Mouse (Mus musculus) brain, adult 2 months (tissue): Measurements from ENCODE around the gene Camkk2.

Source experiments
- DNase-seq: peaks from one replicate; pipeline ENCODE4 v3.0.0; 2011; ENCODE audit warnings: low read depth, low spot score

Gene Camkk2

GRCm38 (mm10) chr5:122779277-122779834, at the start of gene Camkk2:
TSS of gene Camkk2 (minus strand) at chr5:122779409.
- DNase-seq, result peak; percentile 96

DNA sequence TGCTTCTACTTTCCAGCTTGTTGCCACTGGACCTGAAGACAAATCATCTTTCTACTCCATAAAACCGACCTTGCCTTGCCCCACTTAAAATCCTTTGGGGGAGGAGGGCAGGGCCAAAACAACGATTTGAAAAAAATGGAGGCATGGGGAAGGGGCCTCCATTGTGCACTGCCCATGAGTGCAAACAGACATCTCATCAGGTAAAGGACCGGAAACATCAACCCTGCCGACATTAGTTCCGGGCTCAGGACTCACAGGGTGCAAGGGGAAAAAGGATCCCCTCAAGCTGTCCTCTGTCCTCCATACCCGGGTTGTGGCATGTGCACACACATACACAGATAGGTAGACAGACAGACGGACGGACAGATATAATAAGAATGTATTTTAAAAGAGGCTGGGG, 45.9 kb upstream of the Camkk2 start:
- DNase-seq, result no peak

DNA sequence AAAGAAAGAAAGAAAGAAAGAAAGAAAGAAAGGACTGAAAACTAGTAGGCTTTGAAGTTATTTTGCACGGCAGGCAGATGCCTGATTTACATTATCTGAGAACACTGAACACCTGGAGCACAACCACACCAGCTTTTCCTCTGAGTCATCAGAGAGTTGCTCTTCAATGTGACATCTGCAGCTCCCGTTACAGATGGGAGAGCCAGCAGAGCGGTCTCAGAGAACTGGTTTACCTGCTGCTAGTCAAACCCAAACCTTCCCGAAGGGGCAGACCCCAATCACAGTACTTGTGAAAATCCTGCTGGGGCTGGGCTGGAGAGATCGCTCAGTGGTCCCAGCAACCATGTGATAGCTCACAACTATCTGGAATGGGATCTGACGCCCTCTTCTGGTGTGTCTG, 45.2 kb upstream of the Camkk2 start:
- peak; percentile 22 for DNase-seq

GRCm38 (mm10) chr5:122823976-122824375, 44.8 kb upstream of the Camkk2 start:
- DNase-seq, result no peak

GRCm38 (mm10) chr5:122822441-122822840, 43.2 kb upstream of the Camkk2 start:
- DNase-seq, result no peak

DNA sequence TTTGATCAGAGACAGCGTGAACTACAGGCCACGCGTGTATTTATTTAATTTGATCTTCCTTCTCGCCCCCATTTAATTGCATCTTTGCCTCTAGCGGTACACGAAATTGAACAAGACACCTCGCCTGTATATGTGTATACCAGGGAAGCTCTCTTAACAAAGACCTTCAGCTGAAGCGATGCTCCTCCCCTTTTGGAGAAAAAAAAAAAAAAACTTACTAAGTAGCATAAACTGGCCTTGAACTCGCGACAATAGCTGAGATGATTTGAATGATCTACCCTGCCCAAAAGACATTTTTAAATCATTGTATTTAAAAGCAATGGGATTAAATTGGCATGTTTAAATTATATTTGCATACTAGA, 42.3 kb upstream of the Camkk2 start:
- no peak for DNase-seq

DNA sequence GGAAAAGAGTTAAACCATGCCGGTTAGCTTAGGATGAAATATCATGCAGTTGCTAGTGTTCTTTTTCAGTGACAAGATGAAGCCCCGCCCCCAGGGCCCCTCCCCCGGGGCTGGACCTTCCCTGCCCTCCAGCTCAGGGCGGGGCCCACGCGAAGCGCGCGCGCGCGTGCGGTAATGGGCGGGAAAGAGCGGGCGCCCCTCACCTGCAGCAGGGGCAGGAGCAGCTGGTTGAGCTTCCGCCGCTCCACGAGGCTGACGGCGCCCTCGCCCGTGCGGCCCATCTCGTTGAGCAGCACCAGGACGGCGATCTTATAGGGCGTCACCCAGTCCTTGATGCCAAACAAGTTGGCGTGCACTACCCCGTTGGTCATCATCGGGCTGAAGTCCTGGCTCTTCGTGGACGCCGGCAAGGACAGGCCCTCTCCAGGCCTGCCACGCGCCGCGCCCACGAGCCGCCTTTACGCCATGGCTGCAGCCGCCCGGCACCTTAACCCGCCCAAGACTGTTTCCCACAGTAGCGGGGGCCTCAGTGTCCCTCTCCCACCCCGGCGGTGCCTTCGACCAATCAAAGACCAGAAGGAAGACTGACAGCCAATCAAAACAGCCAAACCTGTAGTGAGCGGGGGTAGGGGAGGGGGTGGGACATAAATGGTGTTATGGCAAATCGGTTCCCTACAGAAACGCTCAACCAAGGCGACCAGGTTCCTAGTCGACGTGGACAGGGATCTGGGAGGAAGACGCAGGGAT, 41.7 kb upstream of the Camkk2 start, which contains the start of gene Anapc5:
TSS of gene Anapc5 (minus strand) at position 563 of the 747 bp plus-strand sequence.
- DNase-seq, result peak; percentile 99

GRCm38 (mm10) chr5:122812699-122813098, 33.5 kb upstream of the Camkk2 start:
- no peak for DNase-seq

- DNase-seq, result peak; percentile 85
Measured at GRCm38 (mm10) chr5:122811364-122812079, 32.3 kb upstream of the Camkk2 start.

- peak; percentile 40 for DNase-seq
Measured at GRCm38 (mm10) chr5:122805503-122805902, 26.3 kb upstream of the Camkk2 start.

DNA sequence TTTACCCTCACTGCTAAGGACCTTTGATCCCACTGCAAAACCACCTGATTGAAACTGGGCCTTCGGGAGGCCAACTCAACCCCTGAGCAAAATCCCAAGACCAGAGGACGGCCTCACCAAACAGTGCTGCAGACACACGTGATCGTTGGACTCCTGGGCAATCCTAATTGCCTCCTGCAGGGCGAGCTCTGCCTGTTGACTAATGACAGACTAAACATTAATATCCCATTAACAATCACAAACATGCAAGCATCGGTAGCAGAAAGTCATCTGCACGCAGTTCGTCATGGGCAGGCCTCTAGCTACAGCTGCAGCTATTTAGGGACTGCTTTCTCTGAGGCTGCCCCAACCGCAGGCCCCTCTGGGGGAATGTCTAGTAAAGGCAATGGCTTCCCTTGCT, 23.5 kb upstream of the Camkk2 start:
- DNase-seq, result no peak

DNA sequence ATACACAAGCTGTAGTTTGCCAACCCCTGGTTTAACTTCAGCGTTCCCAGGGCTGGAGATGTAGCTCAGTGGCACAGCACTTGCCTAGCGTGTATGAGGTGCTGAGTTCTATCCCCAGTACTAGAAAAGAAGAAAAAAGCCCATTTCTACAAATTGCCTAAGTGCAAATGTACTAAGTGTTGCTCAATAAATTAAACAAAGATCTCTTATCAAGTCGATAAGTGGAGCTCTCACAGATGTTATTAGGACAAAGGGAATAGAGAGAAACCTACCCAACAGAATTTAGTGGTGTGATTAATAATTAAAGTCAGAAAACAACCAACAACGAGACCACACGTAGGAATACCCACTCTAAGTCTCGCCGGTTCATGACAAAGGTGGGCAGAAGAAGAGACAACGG, 22.5 kb upstream of the Camkk2 start:
- no peak for DNase-seq

GRCm38 (mm10) chr5:122800345-122801010, 21.3 kb upstream of the Camkk2 start:
- DNase-seq, result peak; percentile 60

DNA sequence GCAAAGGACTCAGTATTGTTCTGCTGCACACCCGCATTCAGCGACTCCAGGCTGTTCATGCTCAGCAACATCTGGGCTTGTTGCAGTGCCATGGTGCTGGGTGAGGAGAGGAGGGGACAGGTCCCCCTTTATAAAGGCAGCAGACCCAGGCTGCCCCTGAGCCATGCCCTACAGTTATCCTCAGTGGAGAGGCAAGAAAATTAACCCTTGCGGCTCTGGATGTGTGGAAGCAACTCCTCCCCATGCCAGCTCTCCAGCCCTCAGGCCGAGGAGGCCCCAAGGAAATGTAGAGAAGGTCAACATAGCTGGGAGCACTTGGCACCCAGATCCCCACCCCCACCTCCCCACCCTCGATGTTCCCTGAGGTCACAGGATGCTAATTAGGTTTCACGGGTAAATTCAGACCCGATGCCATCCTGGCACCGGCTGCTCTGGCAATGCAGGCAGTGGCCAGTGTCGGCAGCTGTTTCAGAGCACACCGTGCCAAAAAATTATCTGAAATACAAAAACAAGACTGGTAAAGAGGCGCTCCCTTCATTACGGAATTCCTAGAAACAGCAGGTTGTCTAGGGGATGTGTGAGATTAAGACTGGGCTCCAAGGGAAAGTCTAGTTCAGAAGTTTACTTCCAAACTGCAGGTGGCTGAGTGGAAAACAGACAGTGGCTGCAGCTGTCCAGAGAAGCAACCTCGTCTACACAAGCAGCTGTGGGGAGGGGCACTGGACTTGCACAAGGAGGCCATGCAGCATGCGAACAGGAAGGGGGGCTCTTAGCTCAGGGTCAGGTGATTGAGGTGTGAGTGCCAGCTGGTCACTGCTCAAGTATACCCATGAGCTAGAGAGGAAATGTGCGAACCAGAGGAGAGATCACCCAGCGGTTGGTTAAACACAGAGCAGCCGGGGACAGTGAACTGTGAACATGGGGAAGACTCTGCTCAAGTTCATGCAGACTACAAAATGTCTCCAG, 20.5 kb upstream of the Camkk2 start:
- peak; percentile 65 for DNase-seq

GRCm38 (mm10) chr5:122798557-122799378, 19.6 kb upstream of the Camkk2 start:
- peak; percentile 92 for DNase-seq

GRCm38 (mm10) chr5:122797866-122798265, 18.7 kb upstream of the Camkk2 start:
- DNase-seq, result no peak

GRCm38 (mm10) chr5:122788696-122789095, 9.5 kb upstream of the Camkk2 start:
- DNase-seq, result no peak

DNA sequence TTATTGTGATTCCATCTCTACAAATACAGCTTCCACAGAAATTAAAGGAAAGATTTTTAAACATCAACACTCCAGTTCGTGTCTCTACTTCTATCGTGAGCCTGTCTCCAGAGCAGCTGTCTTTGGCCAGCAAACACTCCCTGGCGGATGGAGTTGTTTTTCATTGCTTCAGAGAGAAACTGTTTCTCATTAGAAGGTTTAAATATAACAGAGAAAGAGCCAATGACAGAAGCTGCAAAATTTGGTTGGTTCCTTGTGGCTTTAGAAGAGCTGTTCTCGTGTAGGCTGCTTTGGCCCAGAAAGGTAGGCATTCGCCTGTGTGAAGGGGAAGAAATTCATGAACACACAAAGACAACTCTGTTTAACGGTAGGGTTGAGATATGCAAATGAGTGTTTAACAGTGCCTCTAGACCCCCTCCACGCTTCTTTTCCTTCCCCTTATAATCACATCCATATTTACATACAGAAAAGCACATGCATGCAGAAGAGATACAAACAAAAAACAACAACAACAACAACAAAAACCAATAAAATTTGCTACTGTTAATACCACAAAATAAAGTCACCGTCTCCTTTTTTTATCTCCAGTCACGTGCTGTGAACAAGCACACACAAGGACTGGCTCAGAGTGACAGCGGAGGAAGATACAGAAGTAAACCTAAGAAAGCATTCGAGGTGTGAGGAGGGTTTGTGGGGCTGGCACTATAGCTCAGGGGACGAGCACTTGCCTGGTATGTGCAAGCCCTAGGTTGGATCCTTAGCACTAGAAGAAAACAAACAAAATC, 7.0 kb upstream of the Camkk2 start:
- DNase-seq, result peak; percentile 85

DNA sequence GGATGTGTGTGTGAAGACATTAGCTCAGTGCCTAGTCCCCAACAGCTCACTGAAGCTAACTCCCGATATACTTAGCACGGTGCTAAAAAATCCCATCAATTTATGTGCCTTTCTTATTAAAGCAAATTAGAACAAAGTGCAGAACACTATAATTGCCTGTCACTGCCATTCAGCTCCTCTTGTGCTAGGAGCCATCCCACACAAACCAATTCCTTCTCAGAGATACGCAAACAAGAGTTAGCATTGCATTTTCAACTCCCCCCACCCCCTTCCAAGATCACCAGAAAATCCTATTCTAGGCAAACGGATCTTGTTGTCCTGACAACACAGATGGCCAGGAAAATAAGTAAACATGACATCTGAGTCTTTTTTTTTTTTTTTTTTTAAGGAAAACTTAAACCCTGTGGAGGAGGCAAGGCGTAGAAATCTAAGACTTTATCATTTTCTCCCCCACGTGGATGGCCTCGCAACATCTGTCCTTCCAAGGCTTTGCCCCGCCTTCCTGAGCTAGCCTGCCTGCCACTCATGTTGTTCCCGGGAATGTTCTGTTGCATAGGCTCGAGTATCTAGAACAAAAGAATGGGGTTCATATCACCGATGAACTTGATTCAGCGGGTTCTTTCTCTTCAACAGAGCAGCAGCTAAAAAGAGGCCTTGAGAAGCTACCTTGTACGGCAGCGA, 4.7 kb upstream of the Camkk2 start:
- DNase-seq, result peak; percentile 84
